Mouse (Mus musculus) olfactory bulb, adult 2 months (tissue): ENCODE data around the gene Gm12184.

Experiments
- CTCF ChIP-seq: fragments of 200-500 bp; IDR thresholded peaks from 2 replicates; pipeline ENCODE4 v1.5.1; 2012; ENCODE audit warnings: low read depth, mild to moderate bottlenecking, low read length, moderate library complexity; ENCODE audit not compliant: insufficient read depth
- POLR2A ChIP-seq: fragments of 200-500 bp; IDR thresholded peaks from 2 replicates; pipeline ENCODE4 v1.6.1; 2012; ENCODE audit warnings: mild to moderate bottlenecking, low read depth, low read length, moderate library complexity; ENCODE audit not compliant: insufficient read depth

- TF ChIP-seq CTCF (no peak), POLR2A (no peak)
These were observed 49.2 kb downstream of the Gm12184 start for GRCm38 (mm10) chr11:48777303-48777702.
